Mouse (Mus musculus): ENCODE results near the gene Esp6.
"Not testable (repeated sequence)": the region's sequence is repeated elsewhere in the genome, so short reads cannot be mapped to it uniquely, and the experiment has no call there.

Gene Esp6

DNA sequence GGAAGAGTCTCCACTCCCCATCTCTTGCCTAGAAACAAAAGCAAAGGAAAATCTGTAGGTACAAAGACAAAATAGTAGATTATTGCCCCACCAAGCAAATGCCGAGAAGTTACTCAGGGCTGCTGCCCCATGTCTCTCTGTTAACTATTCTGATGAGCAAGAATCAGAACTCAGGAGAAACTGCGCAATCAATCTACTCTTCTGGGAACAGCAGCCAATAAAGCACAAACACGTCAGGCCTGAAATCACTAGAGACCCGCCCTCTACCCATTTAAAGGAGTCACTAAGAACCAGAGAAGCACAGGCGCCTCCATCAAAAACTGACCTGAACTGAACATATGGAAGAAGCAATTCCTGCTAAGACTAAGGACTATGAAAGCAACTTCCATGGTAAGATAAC, at the start of gene Esp6:
TSS of gene Esp6 (plus strand) at position 301 of the 400 bp plus-strand sequence.
- DNase-seq (ENCODE audit: low spot score): no peak

- DNase-seq (ENCODE audit: low spot score): no peak
Measured at GRCm38 (mm10) chr17:40519818-40520217, 41.5 kb upstream of the Esp6 start, which contains the start of gene Esp8. Gene Esp8, plus strand, starts transcription at chr17:40520022.

DNA sequence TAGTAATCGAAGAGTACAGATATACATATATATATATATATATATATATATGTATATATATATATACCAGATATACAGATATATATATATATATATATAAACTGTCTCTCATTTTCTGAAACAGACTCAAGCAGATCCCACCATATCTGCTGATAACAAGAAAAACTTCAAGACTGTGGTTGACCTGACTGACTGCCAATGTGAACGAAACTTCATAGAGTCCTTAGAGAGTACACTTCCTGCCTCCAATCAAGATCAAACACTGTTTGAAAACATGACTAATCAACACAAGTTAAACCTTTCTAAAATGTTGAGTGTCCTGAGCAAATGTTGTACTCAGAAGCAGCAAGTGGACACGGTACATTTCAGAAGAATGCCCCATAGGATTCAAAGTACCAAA, 31.5 kb upstream of the Esp6 start:
- no peak for DNase-seq (ENCODE audit: low spot score)

GRCm38 (mm10) chr17:40531147-40531546, 30.2 kb upstream of the Esp6 start:
- no peak for DNase-seq (ENCODE audit: low spot score)

GRCm38 (mm10) chr17:40547005-40547404, 14.3 kb upstream of the Esp6 start:
- not testable (repeated sequence) for DNase-seq (ENCODE audit: low spot score)

- no peak for DNase-seq (ENCODE audit: low spot score)
Measured at GRCm38 (mm10) chr17:40553470-40553869, 7.8 kb upstream of the Esp6 start.

DNA sequence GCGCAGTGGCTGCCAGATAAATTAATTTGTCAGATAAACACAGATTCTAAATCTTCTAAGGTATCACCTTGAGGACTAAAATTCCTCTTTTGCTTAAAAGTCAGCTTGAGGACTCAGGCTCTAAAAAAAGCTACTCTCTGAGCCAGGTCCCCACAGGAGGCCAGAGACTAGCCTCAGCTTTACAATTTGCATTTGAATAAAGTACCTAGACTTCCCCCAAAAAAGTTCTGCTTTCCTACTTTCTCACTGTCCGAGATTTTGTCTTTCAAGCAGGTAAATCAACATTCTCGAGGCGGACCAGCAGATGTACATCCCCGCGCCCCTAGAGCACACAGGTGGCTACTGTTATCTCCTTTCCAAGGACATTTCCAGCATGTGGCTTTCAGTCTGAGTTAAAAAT, 22.6 kb downstream of the Esp6 start:
- not testable (repeated sequence) for DNase-seq (ENCODE audit: low spot score)

- DNase-seq (ENCODE audit: low spot score): no peak
Measured at GRCm38 (mm10) chr17:40591297-40591696, 30.0 kb downstream of the Esp6 start.

DNA sequence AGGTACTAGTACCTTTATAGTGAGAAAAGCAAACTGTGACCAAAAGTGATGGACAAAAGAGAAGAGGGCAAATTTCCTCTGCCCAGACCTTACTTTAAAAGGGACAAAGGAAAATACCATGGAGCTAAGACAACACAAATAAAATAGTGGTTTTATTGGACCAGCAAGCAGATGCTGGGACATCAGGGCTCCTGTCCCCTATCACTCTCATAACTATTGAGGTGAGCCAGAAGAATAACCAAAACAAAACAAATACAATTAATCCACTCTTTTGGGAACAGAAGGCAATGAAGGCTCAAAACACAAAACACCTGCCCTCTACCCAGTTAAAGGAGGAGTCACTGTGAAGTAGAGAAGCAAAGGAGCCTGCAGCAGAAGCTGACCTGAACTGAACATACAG, 37.0 kb downstream of the Esp6 start, which contains the start of gene Esp4:
TSS of gene Esp4 (plus strand) at position 301 of the 400 bp plus-strand sequence.
- no peak for DNase-seq (ENCODE audit: low spot score)

Data from adipocyte (in vitro differentiated cells).